Mouse (Mus musculus): Measurements from ENCODE around the gene Bbs4. TPM values are rescaled to one million over a fixed set of nuclear protein-coding genes. Genes with fewer than 3 reads are reported as not detected.

Gene Bbs4
- total and polyA plus RNA-seq, 3 experiments, result 2.6 to 4.5 (median 4.0) TPM

GRCm38 (mm10) chr9:59346176-59346575 lies 7.1 kb downstream of the Bbs4 start:
- Histone ChIP-seq H3K27ac (ENCODE audit: insufficient read depth, low read depth) (no peak overlapping the region), H3K4me3 (replicated peaks in 1 of 3; ENCODE audit: low read depth in 2 of 3, low read length in 2 of 3, poor library complexity in 1 of 3) (no peak overlapping the region), H3K79me2 (replicated peaks; ENCODE audit: control insufficient read depth, extremely low read depth, insufficient read depth, poor library complexity, severe bottlenecking) (no peaks in the 10 kb centered on the region), H3K4me1 (ENCODE audit: control insufficient read depth in 1 of 2, insufficient read depth in 2 of 2) (no peaks in the 10 kb centered on the region), H3K27me3 (replicated peaks) (no peaks in the 10 kb centered on the region), H3K4me2 (ENCODE audit: insufficient read depth, low read depth, poor library complexity, severe bottlenecking) (no peak overlapping the region), H3K9me3 (replicated peaks; ENCODE audit: low read length) (no peaks in the 10 kb centered on the region), H3K36me3 (replicated peaks in 1 of 2; ENCODE audit: control insufficient read depth in 1 of 2, insufficient read depth in 1 of 2, low read length in 1 of 2) (peaks cover 2 to 5% of the 10 kb centered on the region in 2 experiments), H3K9ac (ENCODE audit: insufficient read depth, low read depth) (no peak overlapping the region)
- TF ChIP-seq CTCF (conservative IDR thresholded peaks at IDR 0.05 in 1 of 2, IDR thresholded peaks at IDR 0.05 in 1 of 2; ENCODE audit: low read depth in 2 of 2, low read length in 2 of 2), result no peak
- TF ChIP-seq SMC3 (IDR thresholded peaks at IDR 0.05; ENCODE audit: low read depth, low read length), result no peak
- no peak for TF ChIP-seq IRF4 (IDR thresholded peaks at IDR 0.05; ENCODE audit: low read depth, low read length)
- TF ChIP-seq USF2 (conservative IDR thresholded peaks at IDR 0.05; ENCODE audit: low read depth, low read length), result no peak
- no peak for TF ChIP-seq ZKSCAN1 (IDR thresholded peaks at IDR 0.05; ENCODE audit: borderline replicate concordance, low read depth, low read length)
- TF ChIP-seq MYC (IDR thresholded peaks at IDR 0.05; ENCODE audit: low read depth, low read length), result no peak
- TF ChIP-seq NELFE (IDR thresholded peaks at IDR 0.05; ENCODE audit: low read depth, low read length), result no peak
- TF ChIP-seq TBP (conservative IDR thresholded peaks at IDR 0.05; ENCODE audit: low read depth, low read length), result no peak
- no peak for TF ChIP-seq UBTF (IDR thresholded peaks at IDR 0.05; ENCODE audit: low read depth, low read length)
- no peak for TF ChIP-seq RAD21 (IDR thresholded peaks at IDR 0.05; ENCODE audit: low read depth, low read length)
- no peak for TF ChIP-seq ELF1 (IDR thresholded peaks at IDR 0.05; ENCODE audit: low read depth, low read length)
- TF ChIP-seq SIN3A (IDR thresholded peaks at IDR 0.05; ENCODE audit: low read length), result no peak
- TF ChIP-seq GABPA (IDR thresholded peaks at IDR 0.05; ENCODE audit: insufficient replicate concordance, low read depth, low read length), result no peak
- DNase-seq (ENCODE audit: extremely low read depth), result no peak
- in situ Hi-C loops (cut with MboI; ENCODE audit: low pct_ligation_motif_present, low pct_unique_long_range_greater_than_20kb, low sequenced_read_pairs), result no loop called here
- dilution Hi-C loops (cut with MboI; ENCODE audit: extremely low pct_ligation_motif_present, extremely low pct_unique_long_range_greater_than_20kb, low sequenced_read_pairs), result no loop called here

GRCm38 (mm10) chr9:59340002-59340401 lies 13.3 kb downstream of the Bbs4 start:
- H3K9ac ChIP-seq (ENCODE audit: insufficient read depth, low read depth), result no peak overlapping the region
- no peaks in the 10 kb centered on the region for H3K9me3 ChIP-seq (replicated peaks; ENCODE audit: low read length)
- peak; percentile 74 for TF ChIP-seq SMC3 (IDR thresholded peaks at IDR 0.05; ENCODE audit: low read depth, low read length)
- TF ChIP-seq CTCF (conservative IDR thresholded peaks at IDR 0.05 in 1 of 2, IDR thresholded peaks at IDR 0.05 in 1 of 2; ENCODE audit: low read depth in 2 of 2, low read length in 2 of 2), result peak; percentile 41 to 86; a peak in 3 of 4 replicates
- no peak for TF ChIP-seq HCFC1 (IDR thresholded peaks at IDR 0.05; ENCODE audit: low read depth, low read length)
- peak; percentile 80 for TF ChIP-seq RAD21 (IDR thresholded peaks at IDR 0.05; ENCODE audit: low read depth, low read length)
- peaks cover 2 to 12% of the 10 kb centered on the region in 2 experiments for H3K36me3 ChIP-seq (replicated peaks in 1 of 2; ENCODE audit: control insufficient read depth in 1 of 2, insufficient read depth in 1 of 2, low read length in 1 of 2)
- H3K27me3 ChIP-seq (replicated peaks), result no peaks in the 10 kb centered on the region
- H3K4me3 ChIP-seq (replicated peaks in 1 of 3; ENCODE audit: low read depth in 2 of 3, low read length in 2 of 3, poor library complexity in 1 of 3), result no peak overlapping the region
- peak; percentile 50 for DNase-seq (ENCODE audit: extremely low read depth)
- no peak overlapping the region for H3K4me2 ChIP-seq (ENCODE audit: insufficient read depth, low read depth, poor library complexity, severe bottlenecking)
- dilution Hi-C loops (cut with MboI; ENCODE audit: extremely low pct_ligation_motif_present, extremely low pct_unique_long_range_greater_than_20kb, low sequenced_read_pairs) (no loop called here), in situ Hi-C loops (cut with MboI; ENCODE audit: low pct_ligation_motif_present, low pct_unique_long_range_greater_than_20kb, low sequenced_read_pairs) (loop anchor here (5.0 kb wide), 1 partner anchor 222 kb away; no protein-coding TSS in a partner anchor)
- H3K79me2 ChIP-seq (replicated peaks; ENCODE audit: control insufficient read depth, extremely low read depth, insufficient read depth, poor library complexity, severe bottlenecking), result peaks cover 2% of the 10 kb centered on the region; the same call in 1 of the 2 replicates
- no peak overlapping the region for H3K27ac ChIP-seq (ENCODE audit: insufficient read depth, low read depth)
- peaks cover 0 to 13% of the 10 kb centered on the region in 2 experiments; a peak in 2 of 4 replicates for H3K4me1 ChIP-seq (ENCODE audit: control insufficient read depth in 1 of 2, insufficient read depth in 2 of 2)

Measured in CH12.LX (cell line).